Mouse (Mus musculus) c-Kit-negative CD71-positive TER-119-positive erythroid progenitor cells, embryonic 14.5 days (primary cell): ENCODE data around the gene Esx1.

ENCODE experiments used
- DNase-seq: peaks from one replicate; pipeline ENCODE4 v3.0.0-alpha.2; 2013; ENCODE audit warnings: low read depth, low spot score

Esx1 gene

DNA sequence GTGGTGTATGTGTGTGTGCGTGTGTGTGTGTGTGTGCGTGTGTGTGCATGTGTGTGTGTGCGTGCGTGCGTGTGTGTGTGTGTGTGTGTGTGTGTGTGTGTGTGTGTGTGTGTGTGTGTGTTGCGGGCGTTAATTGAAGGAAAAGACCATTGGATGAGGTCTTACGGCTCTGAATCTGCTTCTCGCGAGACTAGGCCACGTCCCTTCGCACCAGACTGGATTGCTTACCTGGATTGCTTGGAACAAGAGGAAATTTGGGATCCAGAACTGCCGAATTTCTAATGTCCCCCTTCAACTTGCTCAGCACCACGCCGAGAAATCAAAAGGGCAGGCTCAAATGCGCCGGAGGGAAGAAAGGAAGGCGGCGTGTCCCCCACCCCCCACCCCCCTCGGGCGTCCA is at the start of gene Esx1:
Esx1 (minus strand) TSS at position 366 of the 400 bp plus-strand sequence.
- no peak for DNase-seq

- no peak for DNase-seq
Measured at GRCm38 (mm10) chrX:137170021-137170420, 48.1 kb upstream of the Esx1 start.

DNA sequence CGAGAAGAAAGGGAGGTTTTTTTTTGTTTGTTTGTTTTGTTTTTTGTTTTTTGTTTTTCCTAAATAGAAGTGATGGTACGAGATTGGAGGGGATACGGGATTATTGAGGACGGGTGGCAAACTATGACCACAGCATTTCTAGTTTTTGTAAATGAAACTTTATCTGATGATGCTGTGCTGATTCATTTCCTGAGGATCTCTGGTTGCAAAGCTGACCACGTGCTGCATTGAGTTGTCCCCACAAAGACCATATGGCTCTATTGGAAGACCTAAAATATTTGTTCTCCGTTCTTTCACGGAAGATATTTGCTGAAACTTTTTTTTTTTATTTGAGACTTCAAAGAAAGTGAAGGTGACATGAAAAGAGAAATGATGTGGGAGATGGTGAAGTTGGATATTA is 45.8 kb upstream of the Esx1 start:
- no peak for DNase-seq

GRCm38 (mm10) chrX:137165621-137166020 is 43.7 kb upstream of the Esx1 start:
- no peak for DNase-seq

GRCm38 (mm10) chrX:137162700-137163099 is 40.8 kb upstream of the Esx1 start:
- no peak for DNase-seq

DNA sequence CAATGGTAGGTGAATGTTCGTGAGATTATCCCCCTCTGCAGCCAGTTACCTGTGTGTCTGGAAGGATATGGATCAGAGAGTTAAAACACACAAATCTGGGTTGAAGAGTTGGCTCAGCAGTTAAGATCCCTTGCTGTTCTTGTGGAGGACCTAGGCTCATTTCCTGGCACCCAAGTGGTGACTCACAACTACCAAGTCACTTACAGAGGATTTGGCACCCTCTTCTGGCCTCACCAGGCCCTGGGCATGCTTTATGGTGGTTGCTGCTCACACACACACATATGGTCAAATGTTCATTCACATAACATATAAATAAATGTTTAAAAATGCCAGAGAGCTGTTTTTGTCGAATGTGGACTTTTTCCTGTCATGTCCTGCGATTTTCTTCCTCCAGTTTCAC is 39.1 kb upstream of the Esx1 start:
- no peak for DNase-seq

DNA sequence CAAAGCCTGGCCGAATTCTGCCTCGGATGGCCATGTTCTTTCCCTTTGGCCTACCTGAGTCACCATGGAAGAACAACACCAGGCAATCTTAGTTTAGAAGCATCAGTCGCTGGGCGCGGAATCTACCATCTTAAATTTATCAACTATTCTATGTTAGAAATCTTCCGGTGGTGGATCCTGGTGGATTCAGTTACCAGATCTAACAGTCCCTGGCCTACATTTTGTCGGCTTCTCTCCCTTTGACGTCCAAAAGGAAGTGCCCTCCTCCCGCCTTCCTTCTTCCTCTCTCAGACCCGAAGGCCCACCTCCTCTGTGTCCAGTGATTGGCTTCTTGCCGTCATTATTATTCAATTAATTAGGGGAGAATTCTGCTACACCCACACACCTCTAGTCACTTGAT is 27.2 kb upstream of the Esx1 start:
- no peak for DNase-seq

DNA sequence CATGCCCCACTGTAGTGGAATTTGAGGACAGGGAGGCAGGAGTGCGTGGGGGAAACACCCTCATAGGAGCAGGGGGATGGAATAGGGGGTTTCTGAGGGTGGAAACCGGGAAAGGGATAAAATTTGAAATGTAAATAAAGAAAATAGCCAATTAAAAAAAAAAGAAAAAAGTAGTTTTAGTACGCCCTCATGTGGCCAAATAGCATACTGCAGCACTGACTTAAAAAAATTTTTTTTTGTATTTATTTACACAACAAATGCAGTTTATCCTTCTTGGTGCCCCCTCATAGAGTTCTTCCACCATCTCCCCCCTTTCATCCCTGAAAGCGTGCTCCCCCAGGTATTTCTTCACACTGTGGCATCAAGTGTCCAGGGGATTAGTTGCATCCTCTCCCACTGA is 22.8 kb upstream of the Esx1 start:
- DNase-seq, result no peak

DNA sequence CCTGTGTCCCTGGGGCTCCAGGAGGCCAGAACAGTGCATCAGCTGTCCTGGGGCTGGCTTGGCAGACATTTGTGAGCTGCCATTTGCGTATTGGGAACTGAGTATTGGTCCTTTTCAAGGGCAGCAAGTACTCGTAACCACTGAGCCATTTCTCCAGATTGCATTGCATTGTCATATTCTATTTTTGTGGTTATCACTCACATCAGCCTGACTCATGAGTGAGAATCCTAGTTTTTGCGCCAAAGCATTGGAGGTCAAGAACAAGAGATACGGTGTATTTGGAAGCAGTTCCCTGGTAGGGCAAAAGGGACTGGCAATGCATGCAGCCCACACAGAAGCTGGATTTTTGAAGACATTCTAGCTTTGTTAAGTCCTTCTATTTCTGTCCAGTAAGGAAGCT is 21.8 kb upstream of the Esx1 start:
- no peak for DNase-seq

DNA sequence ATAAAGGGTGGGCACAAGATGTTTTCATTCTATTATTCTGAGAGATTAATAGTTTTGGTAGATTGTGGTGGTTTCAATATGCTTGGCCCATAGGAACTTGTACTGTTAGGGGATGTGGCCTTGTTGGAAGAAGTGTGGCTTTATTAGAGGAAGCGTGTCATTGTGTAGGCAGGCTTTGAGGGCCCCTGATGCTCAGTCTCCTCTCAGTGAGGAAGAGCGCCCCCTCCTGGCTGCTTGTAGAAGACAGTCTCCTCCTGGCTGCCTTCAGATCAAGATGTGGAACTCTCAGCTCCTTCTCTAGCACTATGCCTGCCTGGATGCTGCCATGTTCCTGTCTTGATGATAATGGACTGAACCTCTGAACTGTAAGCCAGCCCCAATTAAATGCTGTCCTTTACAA is 20.7 kb upstream of the Esx1 start:
- no peak for DNase-seq

- peak; percentile 15 for DNase-seq
Measured at GRCm38 (mm10) chrX:137141669-137142068, 19.8 kb upstream of the Esx1 start.

DNA sequence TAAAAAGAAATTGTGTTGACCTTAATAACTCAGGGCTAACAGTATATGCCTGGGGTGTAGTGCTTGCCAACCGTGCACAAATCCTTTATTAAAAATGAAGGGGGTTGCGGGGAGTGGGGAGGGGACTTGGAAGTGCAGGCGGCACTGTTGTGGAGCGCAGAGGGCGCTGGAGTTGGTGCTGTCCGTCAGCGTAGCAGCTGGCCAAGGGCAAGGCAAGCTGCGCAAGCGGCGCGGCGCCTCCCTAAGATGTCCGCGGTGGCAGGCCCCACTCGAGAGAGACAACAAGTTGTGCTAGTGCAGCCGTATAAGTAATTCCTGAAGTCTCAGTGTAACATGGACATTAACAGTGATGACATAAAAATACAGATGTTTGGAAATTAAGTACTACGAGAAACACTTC is 5.7 kb upstream of the Esx1 start:
- no peak for DNase-seq

DNA sequence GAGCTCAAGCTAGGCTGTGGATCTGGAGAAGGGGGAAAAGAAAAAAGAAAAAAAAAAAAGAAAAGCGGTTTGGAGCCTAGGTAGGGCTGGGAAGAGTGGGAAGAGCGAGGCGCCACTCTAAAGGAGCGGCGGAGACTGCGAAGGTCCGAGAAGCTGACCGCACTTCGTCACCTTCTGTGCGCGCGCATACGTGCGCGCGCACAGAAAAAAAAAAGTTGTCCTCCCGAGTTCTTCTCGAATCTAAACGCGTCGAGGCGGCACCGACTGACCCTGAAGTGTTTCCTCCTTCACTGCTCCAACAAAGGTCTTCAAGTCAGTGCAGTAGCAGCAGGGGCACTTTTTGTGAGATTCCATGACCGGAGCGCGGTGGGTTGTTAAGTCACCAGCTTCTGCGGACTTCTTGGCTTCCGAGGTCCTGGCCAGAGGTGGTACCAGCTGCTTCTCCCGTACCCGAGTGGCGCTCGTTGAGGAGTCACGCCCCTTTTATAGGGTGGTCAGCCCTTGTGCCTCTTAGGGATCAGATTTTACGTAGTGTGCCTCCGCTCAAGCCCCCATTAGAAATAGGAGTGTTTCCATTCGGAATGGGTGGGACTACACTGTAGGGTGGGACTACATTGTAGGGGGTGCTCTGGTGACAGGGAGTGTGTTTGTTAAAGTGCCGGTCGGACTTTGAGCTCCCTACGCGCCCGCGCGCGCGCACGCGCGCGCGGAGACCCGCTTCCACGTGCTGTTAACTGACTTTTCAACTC is 2.0 kb downstream of the Esx1 start:
- no peak for DNase-seq

DNA sequence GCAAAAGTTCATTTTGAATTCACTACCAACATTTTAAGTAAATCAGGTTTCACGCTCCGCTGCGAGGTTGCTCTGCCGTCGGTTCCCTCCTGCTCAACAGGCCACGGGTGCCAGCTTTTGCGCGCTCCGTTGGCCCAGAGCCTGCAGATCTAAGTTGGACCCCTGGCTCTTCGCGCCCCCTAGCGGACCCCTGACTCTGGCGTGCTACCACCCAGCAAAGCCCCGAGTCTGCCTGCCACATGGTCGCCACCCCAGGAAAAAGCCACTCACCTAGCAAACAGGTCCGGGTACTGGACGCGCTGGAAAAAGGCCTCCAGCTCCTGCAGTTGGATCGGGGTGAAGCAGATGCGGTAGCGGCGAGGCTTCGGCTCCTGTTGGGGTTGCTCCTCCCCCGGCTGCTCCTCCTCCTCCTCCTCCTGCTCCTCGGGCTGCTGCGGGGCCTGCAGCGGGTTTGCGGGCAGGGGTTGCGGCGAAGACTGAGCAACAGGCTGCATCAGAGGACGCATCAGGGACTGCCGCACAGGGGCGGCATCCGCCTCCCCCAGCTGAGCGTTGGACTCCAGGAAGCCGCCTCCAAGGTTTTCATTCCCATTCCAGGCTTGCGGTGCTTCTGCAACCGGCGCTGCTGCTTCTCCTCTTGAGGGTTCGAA is 3.7 kb downstream of the Esx1 start:
- no peak for DNase-seq

GRCm38 (mm10) chrX:137106498-137106897 is 15.4 kb downstream of the Esx1 start:
- no peak for DNase-seq

DNA sequence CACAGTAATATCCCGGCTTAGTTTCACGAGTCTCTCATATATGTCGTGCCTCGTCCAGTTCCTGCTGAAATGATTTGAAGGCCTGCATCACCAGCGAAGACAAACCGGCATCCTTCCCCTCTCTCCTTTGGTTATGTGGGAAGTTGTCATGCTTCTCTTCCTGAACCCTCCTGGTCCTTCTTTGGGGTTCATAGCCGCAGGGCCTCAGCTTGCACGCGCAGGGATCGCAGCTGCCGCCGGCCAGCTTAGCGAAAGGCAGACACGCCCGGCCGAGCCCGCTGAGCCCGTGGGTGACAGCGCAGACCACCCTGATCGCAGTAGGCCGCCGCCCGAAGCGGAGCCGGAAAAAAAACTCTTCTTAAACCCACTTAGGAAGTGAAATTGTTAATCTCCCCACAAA is 17.4 kb downstream of the Esx1 start:
- no peak for DNase-seq
